In genomic region chr8:61397755-61398154, GRCm38 (mm10) we compare ENCODE assay signal across 9 mouse cellular contexts.
A peak's percentile ranks its signal among the peaks of the same experiment; 100 is the strongest.
DNase-seq lines count a peak whose midpoint lies in the region; ATAC-seq lines count a peak whose summit lies in the region.
"Had no signal": no experiment of that assay in that cellular context is flagged by ENCODE, and none has a peak within 500 bp of the region (broad histone marks: within the 10 kb centered on the region; RNA-seq: fewer than 3 reads in every experiment).

No protein-coding gene starts in this region.

- no peaks in the 10 kb centered on the region for H3K27me3 ChIP-seq in heart, embryonic 15.5 days
- H3K27me3 ChIP-seq: limb, embryonic 12.5 days; neural tube, embryonic 13.5 days had no signal

- H3K9ac ChIP-seq in heart, embryonic 15.5 days = no peak overlapping the region
- H3K9ac ChIP-seq: limb, embryonic 12.5 days; neural tube, embryonic 13.5 days had no signal

- peak; percentile 54 for ATAC-seq in heart, embryonic 15.5 days (replicated peaks; ENCODE audit: insufficient number of reproducible peaks, insufficient read depth, low FRiP score, low read depth)
- 0 out of 2 replicates have a peak, but pooled peaks have one; percentile 55 for ATAC-seq in megakaryocyte-erythroid progenitor cell, adult 5-6 weeks (replicated peaks; ENCODE audit: low FRiP score, low TSS enrichment, poor library complexity, severe bottlenecking)

- 49% methylated on average over 7 of the region's 7 CpGs for WGBS in heart, embryonic 15.5 days
- 25% methylated on average over 7 of the region's 7 CpGs for WGBS in large intestine, adult 2 months

- H3K4me1 ChIP-seq in heart, embryonic 15.5 days (replicated peaks) = peaks cover 16% of the 10 kb centered on the region

- peak; percentile 43 for DNase-seq in adrenal gland, adult 8-10 months
- DNase-seq in large intestine, adult 2 months (ENCODE audit: low read depth, low spot score) = peak; percentile 88
- DNase-seq in gastrocnemius, postnatal 36 days = no peak
- no peak for DNase-seq in retina, embryonic 14.5 days (ENCODE audit: low spot score)
- no peak for DNase-seq in cerebellum, adult 9-11 months

- H3K27ac ChIP-seq in heart, embryonic 15.5 days = peak overlapping the region; percentile 36
- H3K27ac ChIP-seq: limb, embryonic 12.5 days; neural tube, embryonic 13.5 days had no signal

- H3K36me3 ChIP-seq in heart, embryonic 15.5 days = no peaks in the 10 kb centered on the region
- H3K36me3 ChIP-seq: limb, embryonic 12.5 days had no signal

- intact Hi-C loops in gastrocnemius, postnatal 36 days (cut with DNase I) = no loop called here

- H3K4me3 ChIP-seq in heart, embryonic 15.5 days = no peak overlapping the region
- H3K4me3 ChIP-seq: limb, embryonic 12.5 days; neural tube, embryonic 13.5 days had no signal

- H3K4me2 ChIP-seq in heart, embryonic 15.5 days = no peak overlapping the region
- H3K4me2 ChIP-seq: limb, embryonic 12.5 days; neural tube, embryonic 13.5 days had no signal

- no peaks in the 10 kb centered on the region for H3K9me3 ChIP-seq in heart, embryonic 15.5 days (replicated peaks)
- H3K9me3 ChIP-seq: limb, embryonic 12.5 days; neural tube, embryonic 13.5 days had no signal

Comparison
In these comparisons a context has a peak if more than half of its experiments do, and no peak if none do; other contexts are left out.
1. DNase-seq: peak in adrenal gland, adult 8-10 months (single experiment) and large intestine, adult 2 months (single experiment); none in gastrocnemius, postnatal 36 days (0 of 2), retina, embryonic 14.5 days (single experiment) and cerebellum, adult 9-11 months (single experiment).